Mouse (Mus musculus) adrenal gland, postnatal 36 days (tissue): ENCODE results near the gene Gnas. TPM values are rescaled to one million over a fixed set of nuclear protein-coding genes. Genes with fewer than 3 reads are reported as not detected.
"Not testable (repeated sequence)": the region's sequence is repeated elsewhere in the genome, so short reads cannot be mapped to it uniquely, and the experiment has no call there.

ENCODE experiments used
- DNase-seq, 2 experiments: peaks; one replicate each; pipeline ENCODE4 v3.0.0; 2021; ENCODE audit warnings: mixed read lengths in 1 of 2
- total RNA-seq, 2 experiments: library from RNA; stranded (reverse); gene quantifications; 2 replicates each; pipeline ENCODE4 v1.2.3; 2021

The Gnas gene
- total RNA-seq, 2 experiments from 2014 or later = 2,444 to 2,615 TPM

- DNase-seq = no peak
Observed at GRCm38 (mm10) chr2:174291662-174292030, 7.5 kb downstream of the Gnas start.

GRCm38 (mm10) chr2:174294457-174294856 lies 10.3 kb downstream of the Gnas start:
- no peak for DNase-seq

GRCm38 (mm10) chr2:174295175-174295899 lies 11.2 kb downstream of the Gnas start:
- peak; percentile 47 to 59 for DNase-seq

- DNase-seq = no peak
Observed at GRCm38 (mm10) chr2:174295900-174296465, 11.9 kb downstream of the Gnas start.

- peak in 1 of 2 experiments; percentile 29 for DNase-seq
Observed at GRCm38 (mm10) chr2:174297086-174297571, 13.0 kb downstream of the Gnas start.

- DNase-seq = no peak
Observed at GRCm38 (mm10) chr2:174297851-174298250, 13.7 kb downstream of the Gnas start.

- DNase-seq = no peak
Observed at GRCm38 (mm10) chr2:174298471-174298870, 14.4 kb downstream of the Gnas start.

GRCm38 (mm10) chr2:174299091-174299770 lies 15.1 kb downstream of the Gnas start:
- DNase-seq = no peak

- no peak for DNase-seq
Observed at GRCm38 (mm10) chr2:174299771-174300160, 15.6 kb downstream of the Gnas start.

GRCm38 (mm10) chr2:174300186-174300585 lies 16.1 kb downstream of the Gnas start:
- DNase-seq = no peak

GRCm38 (mm10) chr2:174300666-174301065 lies 16.5 kb downstream of the Gnas start:
- no peak for DNase-seq

- no peak for DNase-seq
Observed at GRCm38 (mm10) chr2:174302526-174302925, 18.4 kb downstream of the Gnas start.

GRCm38 (mm10) chr2:174305646-174306045 lies 21.5 kb downstream of the Gnas start:
- no peak for DNase-seq

GRCm38 (mm10) chr2:174307903-174308302 lies 23.8 kb downstream of the Gnas start:
- no peak for DNase-seq

- peak; percentile 57 to 64 for DNase-seq
Observed at GRCm38 (mm10) chr2:174310913-174311514, 26.9 kb downstream of the Gnas start.

- DNase-seq = no peak
Observed at GRCm38 (mm10) chr2:174311613-174312012, 27.5 kb downstream of the Gnas start.

- DNase-seq = peak; percentile 80 to 87
Observed at GRCm38 (mm10) chr2:174312118-174312647, 28.1 kb downstream of the Gnas start.

- no peak for DNase-seq
Observed at GRCm38 (mm10) chr2:174312661-174313060, 28.5 kb downstream of the Gnas start.

- not testable (repeated sequence) for DNase-seq
Observed at GRCm38 (mm10) chr2:174315445-174315844, 31.3 kb downstream of the Gnas start.

- DNase-seq = no peak
Observed at GRCm38 (mm10) chr2:174316661-174317060, 32.5 kb downstream of the Gnas start.

GRCm38 (mm10) chr2:174325989-174326388 lies 41.9 kb downstream of the Gnas start:
- DNase-seq = no peak

GRCm38 (mm10) chr2:174326481-174326880 lies 42.4 kb downstream of the Gnas start:
- DNase-seq = no peak
